Mouse (Mus musculus) gastrocnemius, postnatal 36 days (tissue): Measurements from ENCODE around the gene Tipin. TPM values are rescaled to one million over a fixed set of nuclear protein-coding genes. Genes with fewer than 3 reads are reported as not detected.
"Not testable (repeated sequence)": the region's sequence is repeated elsewhere in the genome, so short reads cannot be mapped to it uniquely, and the experiment has no call there.

Source experiments
- DNase-seq, 2 experiments: peaks; one replicate each; pipeline ENCODE4 v3.0.0; 2022
- intact Hi-C: fragments of 180-260 bp; cut with DNase I; formaldehyde crosslinking; loops from one replicate; pipeline ENCODE4 v1.15.1; 2025
- total RNA-seq, 2 experiments: library from RNA; stranded (reverse); gene quantifications; 2 replicates each; pipeline ENCODE4 v1.2.3; 2021

Gene Tipin
- total RNA-seq, 2 experiments from 2014 or later = 7.1 to 11.0 TPM

DNA sequence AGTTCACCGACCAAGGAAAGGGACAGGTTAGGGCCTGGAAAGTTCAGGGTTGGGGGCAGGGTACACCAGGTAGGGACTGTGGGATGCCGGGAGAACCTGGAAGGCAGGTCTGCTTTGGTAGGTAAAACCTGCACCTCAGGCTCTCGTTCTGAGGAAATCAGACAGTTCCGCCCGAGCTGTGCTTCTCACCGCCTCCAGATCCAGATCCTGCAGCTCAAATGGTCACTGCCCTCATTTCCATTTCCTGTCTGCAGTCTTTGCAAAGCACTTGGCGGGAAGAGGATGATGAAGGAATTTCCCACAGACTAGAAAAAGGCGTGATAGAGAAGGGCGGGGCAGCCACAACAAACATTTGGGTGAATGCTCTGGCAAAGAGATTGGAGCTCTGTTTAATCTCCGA, 13.2 kb upstream of the Tipin start:
- intact Hi-C loops = no loop called here
- no peak for DNase-seq

DNA sequence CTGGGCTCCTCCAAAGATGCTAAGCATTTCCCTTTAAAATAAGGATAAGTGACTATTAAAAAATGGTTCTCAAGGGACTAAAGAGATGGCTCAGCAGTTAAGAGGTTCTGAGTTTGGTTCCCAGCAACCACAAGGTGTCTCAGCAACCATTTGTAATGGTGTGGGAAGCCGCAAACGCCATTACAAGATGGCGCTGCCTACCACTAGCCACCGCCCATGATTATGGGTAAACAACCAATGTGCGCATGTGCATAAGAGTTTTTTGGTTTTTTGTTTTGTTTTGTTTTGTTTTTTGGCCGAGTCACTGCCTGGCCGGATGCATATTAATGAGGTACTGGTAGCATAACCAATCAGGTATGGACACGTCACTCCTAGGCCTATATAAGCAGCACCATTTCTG, 12.5 kb upstream of the Tipin start:
- DNase-seq, intact Hi-C loops: not testable (repeated sequence)

GRCm38 (mm10) chr9:64271249-64271648, 10.1 kb upstream of the Tipin start:
- DNase-seq = no peak
- intact Hi-C loops = loop anchor here (5.0 kb wide), 1 partner anchor 89 kb away; no protein-coding TSS in a partner anchor

DNA sequence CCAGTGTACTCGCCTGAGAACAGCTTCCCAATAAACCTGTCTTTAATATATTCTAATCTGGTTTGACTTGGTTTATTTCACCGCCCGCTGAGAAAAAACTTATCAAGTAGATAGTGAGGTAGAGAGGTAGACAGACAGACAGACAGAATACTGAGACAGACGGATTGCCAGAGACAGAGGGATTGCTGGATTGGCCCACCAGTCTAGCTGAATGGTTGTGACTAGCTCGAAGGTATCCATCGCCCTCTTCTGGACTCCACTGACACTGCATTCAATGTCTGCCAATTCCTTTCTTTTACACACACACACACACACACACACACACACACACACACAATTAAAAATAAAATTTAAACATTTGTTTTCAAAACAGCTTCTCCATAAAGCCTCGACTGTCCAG, 8.8 kb upstream of the Tipin start:
- peak; percentile 7 to 18 for DNase-seq
- intact Hi-C loops = loop anchor here (2.0 to 5.0 kb wide), 2 partner anchors 90 to 134 kb away; no protein-coding TSS in a partner anchor

GRCm38 (mm10) chr9:64273757-64274156, 7.6 kb upstream of the Tipin start:
- intact Hi-C loops = loop anchor here (2.0 to 5.0 kb wide), 2 partner anchors 91 to 135 kb away; no protein-coding TSS in a partner anchor
- DNase-seq = no peak

- no peak for DNase-seq
- intact Hi-C loops = loop anchor here (5.0 kb wide), 1 partner anchor 92 kb away; no protein-coding TSS in a partner anchor
Measured at GRCm38 (mm10) chr9:64274291-64274690, 7.1 kb upstream of the Tipin start.

GRCm38 (mm10) chr9:64274919-64275318, 6.5 kb upstream of the Tipin start:
- intact Hi-C loops = loop anchor here (5.0 kb wide), 1 partner anchor 93 kb away; no protein-coding TSS in a partner anchor

GRCm38 (mm10) chr9:64277706-64278105, 3.7 kb upstream of the Tipin start:
- intact Hi-C loops = no loop called here
- DNase-seq = peak; percentile 40 to 46

More at GRCm38 (mm10) chr9:64274919-64275318, 6.5 kb upstream of the Tipin start:
- DNase-seq = no peak

DNA sequence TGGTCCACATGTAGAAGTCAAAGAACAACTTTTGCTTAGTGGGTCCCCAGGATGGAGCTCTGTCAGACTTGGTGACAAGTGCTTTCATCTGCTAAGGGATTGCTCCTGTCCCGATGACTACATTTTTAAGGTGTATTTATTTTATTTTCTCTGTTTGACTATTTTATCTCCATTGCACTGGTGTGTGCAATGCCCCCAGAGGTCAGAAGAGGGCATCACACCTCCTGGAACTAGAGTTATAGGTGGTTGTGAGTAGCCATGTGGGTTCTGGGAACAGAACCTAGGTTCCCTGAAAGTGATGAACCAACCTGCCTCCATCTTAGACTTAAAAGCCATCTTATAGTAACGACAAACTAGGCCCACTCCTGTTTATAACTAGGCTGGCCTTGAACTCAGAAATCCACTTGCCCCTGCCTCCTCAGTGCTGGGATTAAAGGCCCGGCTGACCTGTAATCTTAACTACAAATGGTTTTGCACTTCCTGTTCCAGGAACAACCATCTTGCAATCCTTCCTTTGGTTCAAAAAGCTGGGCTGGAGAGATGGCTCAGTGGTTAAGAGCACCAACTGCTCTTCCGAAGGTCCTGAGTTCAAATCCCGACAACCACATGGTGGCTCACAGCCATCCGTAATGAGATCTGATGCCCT, 2.6 kb upstream of the Tipin start:
- intact Hi-C loops = no loop called here
- no peak for DNase-seq

GRCm38 (mm10) chr9:64281781-64282178, 399 bp downstream of the Tipin start:
- intact Hi-C loops = no loop called here
- no peak for DNase-seq

- DNase-seq = no peak
- intact Hi-C loops = no loop called here
Measured at GRCm38 (mm10) chr9:64282404-64282987, 1.1 kb downstream of the Tipin start.

- intact Hi-C loops = not testable (repeated sequence)
Measured at GRCm38 (mm10) chr9:64303086-64303485, 21.7 kb downstream of the Tipin start.

GRCm38 (mm10) chr9:64306476-64307312, 25.3 kb downstream of the Tipin start:
- DNase-seq = no peak
- intact Hi-C loops = no loop called here

More at GRCm38 (mm10) chr9:64303086-64303485, 21.7 kb downstream of the Tipin start:
- DNase-seq = not testable (repeated sequence)

- no peak for DNase-seq
- intact Hi-C loops = no loop called here
Measured at GRCm38 (mm10) chr9:64310996-64311785, 29.8 kb downstream of the Tipin start.

DNA sequence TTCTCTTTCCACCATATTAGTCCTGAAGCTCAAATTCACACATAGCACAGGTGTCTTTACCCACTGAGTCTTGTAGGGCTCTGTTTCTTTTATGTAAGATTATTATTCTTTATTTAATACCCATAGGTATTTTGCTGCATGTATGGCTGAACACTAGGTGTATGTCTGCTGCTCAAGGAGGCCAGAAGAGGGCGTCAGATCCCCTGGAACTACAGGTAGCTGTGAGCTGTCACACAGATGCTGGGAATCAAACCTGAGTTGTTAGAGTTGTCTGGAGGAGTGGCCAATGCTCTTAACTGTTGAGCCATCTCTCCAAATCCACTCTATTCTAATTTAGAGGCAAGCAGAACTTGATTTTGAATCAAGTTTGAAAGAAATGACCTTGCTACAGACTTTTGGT, 30.7 kb downstream of the Tipin start:
- DNase-seq = no peak
- intact Hi-C loops = no loop called here

GRCm38 (mm10) chr9:64314696-64315095, 33.3 kb downstream of the Tipin start:
- no peak for DNase-seq
- intact Hi-C loops = no loop called here

DNA sequence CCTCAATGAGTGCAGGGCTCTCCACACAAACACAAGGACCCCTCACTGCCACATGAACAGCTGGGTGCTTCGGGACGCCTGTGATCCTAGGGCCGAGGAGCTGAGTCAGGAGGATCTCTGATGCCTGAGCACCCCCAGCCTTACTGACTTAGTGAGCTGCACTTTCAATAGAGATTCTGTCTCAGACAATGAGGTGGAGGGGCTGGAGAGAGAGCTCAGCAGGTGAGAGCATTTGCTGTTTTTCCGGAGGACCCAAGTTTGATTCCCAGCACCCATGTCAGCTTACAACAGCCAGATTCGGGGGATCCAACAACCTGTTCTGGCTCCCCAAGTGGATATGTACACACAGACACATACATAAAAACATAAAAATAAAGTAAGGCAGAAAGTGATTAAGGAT, 35.6 kb downstream of the Tipin start:
- intact Hi-C loops = no loop called here
- no peak for DNase-seq

GRCm38 (mm10) chr9:64323976-64324375, 42.6 kb downstream of the Tipin start:
- intact Hi-C loops = no loop called here
- DNase-seq = no peak

GRCm38 (mm10) chr9:64335825-64336224, 54.4 kb downstream of the Tipin start:
- DNase-seq = no peak
- intact Hi-C loops = no loop called here

- no peak for DNase-seq
- intact Hi-C loops = no loop called here
Measured at GRCm38 (mm10) chr9:64339361-64339760, 58.0 kb downstream of the Tipin start.
